Mouse (Mus musculus): Measurements from ENCODE around the gene Gm5447. TPM values are rescaled to one million over a fixed set of nuclear protein-coding genes. Genes with fewer than 3 reads are reported as not detected.

Gm5447 gene
- total RNA-seq, 2 experiments from 2014 or later: not detected

GRCm38 (mm10) chr13:30985275-30985597 lies 11.2 kb downstream of the Gm5447 start:
- intact Hi-C loops (cut with DNase I): no loop called here
- DNase-seq: no peak

- intact Hi-C loops (cut with DNase I): no loop called here
- peak; percentile 49 to 63 for DNase-seq
Observed at GRCm38 (mm10) chr13:30985598-30986466, 11.8 kb downstream of the Gm5447 start.

GRCm38 (mm10) chr13:30986934-30987455 lies 13.0 kb downstream of the Gm5447 start:
- intact Hi-C loops (cut with DNase I): no loop called here
- DNase-seq: peak in 1 of 2 experiments; percentile 6

- DNase-seq: no peak
- intact Hi-C loops (cut with DNase I): no loop called here
Observed at GRCm38 (mm10) chr13:30987686-30988085, 13.7 kb downstream of the Gm5447 start.

DNA sequence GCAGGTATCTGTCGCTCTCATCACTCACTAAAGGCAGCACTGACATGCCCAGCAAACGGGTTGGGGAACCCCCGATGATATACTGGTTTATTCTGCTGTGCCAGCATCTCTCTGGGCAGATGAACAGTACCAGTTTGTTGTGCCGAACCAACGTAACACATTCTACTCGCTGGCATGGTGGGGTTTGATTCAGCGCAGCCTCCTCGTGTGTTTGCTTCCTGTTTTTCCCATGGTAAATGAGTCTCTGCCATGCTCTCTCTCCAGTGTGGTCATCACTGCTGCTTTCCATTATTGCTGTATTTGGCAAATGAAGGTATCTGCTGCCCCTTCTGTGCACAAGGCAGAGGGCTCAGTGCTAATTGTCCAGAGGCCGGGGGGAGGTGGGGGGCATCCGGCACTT lies 15.7 kb downstream of the Gm5447 start:
- no peak for DNase-seq
- intact Hi-C loops (cut with DNase I): loop anchor here (10.0 kb wide), 1 partner anchor 635 kb away; the partner anchor contains the start of gene Foxf2

- intact Hi-C loops (cut with DNase I): loop anchor here (10.0 kb wide), 1 partner anchor 635 kb away; the partner anchor contains the start of gene Foxf2
- DNase-seq: no peak
Observed at GRCm38 (mm10) chr13:30990233-30990632, 16.2 kb downstream of the Gm5447 start.

DNA sequence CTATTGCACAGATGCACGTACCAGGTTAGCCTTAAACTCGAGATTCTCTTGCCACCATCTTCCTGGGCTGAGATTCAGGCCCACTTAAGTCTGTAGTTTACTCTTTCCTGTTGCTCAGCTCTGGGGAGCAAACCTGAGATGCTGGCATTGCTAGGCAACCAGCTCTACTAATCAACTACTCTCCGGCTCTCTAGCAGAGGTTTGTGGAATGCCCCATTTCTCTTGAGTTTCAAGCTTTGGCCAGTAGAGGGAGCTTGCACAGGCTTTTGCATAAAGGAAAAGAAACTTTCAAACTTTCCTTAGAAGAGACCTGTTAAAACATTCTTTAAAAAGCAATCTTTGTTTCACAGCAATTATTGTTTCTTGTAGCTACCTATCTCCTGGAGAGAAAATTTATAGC lies 19.8 kb downstream of the Gm5447 start:
- intact Hi-C loops (cut with DNase I): loop anchor here (10.0 kb wide), 1 partner anchor 631 kb away; the partner anchor contains the start of gene Foxf2
- DNase-seq: peak; percentile 33 to 60

DNA sequence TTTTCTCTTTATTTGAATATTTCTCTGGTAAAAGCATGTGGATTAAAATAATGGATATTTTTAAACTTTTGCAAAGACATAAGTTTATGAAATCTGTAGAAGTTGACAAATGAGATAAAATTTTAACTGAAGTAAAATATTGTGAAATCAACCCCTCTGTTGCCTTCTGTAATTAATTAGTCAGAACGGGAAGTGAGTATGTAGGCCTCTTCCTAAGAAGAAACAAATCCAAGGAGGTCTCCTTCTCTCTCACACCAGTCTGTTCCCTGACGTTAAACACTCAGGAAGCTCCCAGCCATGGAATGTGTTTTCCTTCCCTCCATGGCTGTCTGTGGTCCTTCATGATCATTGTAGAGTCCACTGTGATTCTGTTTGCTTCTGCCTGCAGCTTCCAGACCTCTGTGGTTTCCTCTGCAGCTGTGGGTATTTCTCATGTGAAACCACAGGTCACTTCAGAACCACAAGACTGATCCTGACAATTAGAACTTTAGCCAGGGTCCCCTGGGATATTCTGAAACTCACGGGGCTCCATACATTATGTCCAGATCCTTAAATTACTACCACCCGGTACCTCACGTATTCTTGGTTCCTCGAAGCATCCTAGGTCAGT lies 20.4 kb downstream of the Gm5447 start:
- intact Hi-C loops (cut with DNase I): loop anchor here (10.0 kb wide), 1 partner anchor 630 kb away; the partner anchor contains the start of gene Foxf2
- DNase-seq: no peak

DNA sequence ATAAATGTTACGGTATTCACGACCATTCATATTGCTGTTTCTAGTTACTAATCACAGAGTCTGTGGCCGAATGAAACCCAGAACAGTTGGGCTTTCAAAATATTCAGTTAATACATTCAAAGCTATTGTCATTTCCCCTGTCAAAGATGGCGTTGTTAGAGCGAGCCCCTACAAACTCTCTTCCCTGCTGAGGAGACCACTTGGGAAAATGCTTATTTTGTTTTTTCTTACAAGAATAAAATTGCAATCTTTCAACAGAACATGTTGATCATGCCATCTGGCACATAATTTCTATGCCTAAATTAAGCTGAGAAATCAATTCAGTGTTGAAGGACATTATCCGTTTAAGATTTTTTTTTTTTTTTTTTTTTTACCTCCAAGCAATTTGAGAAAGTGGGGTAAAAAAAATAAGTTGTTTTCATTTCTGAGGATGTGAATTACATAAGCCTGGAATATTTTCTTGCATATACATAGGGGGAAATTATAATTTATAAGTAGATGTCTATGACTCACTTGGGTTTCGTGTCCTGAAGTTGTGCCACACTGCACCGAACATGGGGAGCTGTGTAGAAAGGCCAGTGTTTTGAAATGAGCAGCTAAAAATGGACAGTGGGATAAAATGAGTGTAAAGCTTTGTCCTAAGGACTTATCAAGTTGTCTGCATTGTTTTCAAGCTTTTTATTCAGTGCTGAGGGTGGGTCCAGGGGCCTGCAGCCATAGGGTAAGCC lies 23.7 kb downstream of the Gm5447 start:
- intact Hi-C loops (cut with DNase I): loop anchor here (10.0 kb wide), 1 partner anchor 627 kb away; the partner anchor contains the start of gene Foxf2
- no peak for DNase-seq

- intact Hi-C loops (cut with DNase I): loop anchor here (10.0 kb wide), 1 partner anchor 625 kb away; the partner anchor contains the start of gene Foxf2
- DNase-seq: no peak
Observed at GRCm38 (mm10) chr13:30999799-31000198, 25.8 kb downstream of the Gm5447 start.

GRCm38 (mm10) chr13:31004458-31004857 lies 30.5 kb downstream of the Gm5447 start:
- DNase-seq: no peak
- intact Hi-C loops (cut with DNase I): no loop called here

DNA sequence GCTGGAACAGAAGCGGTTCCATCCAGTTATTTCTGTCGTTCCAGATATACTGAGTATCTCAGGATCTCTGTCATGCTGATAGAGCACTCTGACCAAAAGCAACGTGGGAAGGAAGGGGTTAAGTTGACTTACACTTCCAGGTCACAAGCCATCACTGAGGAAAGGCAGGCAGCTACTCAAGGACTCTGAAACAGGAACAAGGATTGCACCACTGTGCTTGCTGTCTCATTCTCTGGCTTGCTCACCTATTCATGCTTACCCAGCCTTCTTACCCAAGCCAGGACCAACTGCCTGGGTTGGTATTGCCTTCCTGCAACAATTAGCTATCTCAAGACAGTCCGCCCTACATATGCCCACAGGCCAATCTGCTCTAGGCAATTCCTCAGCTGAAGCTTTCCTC lies 31.0 kb downstream of the Gm5447 start:
- intact Hi-C loops (cut with DNase I): no loop called here
- no peak for DNase-seq

- DNase-seq: no peak
- intact Hi-C loops (cut with DNase I): no loop called here
Observed at GRCm38 (mm10) chr13:31017545-31017944, 43.5 kb downstream of the Gm5447 start.

- intact Hi-C loops (cut with DNase I): no loop called here
- no peak for DNase-seq
Observed at GRCm38 (mm10) chr13:31021514-31021913, 47.5 kb downstream of the Gm5447 start.

- no peak for DNase-seq
Observed at GRCm38 (mm10) chr13:31021927-31022326, 47.9 kb downstream of the Gm5447 start.

GRCm38 (mm10) chr13:31023664-31024063 lies 49.7 kb downstream of the Gm5447 start:
- no peak for DNase-seq
- intact Hi-C loops (cut with DNase I): no loop called here

More at GRCm38 (mm10) chr13:31021927-31022326, 47.9 kb downstream of the Gm5447 start:
- intact Hi-C loops (cut with DNase I): no loop called here
